Mouse (Mus musculus): ENCODE measurements around the gene Tfb2m. TPM values are rescaled to one million over a fixed set of nuclear protein-coding genes. Genes with fewer than 3 reads are reported as not detected.

Gene Tfb2m
- total RNA-seq, 2 experiments from 2014 or later, result 30.9 to 37.4 TPM

DNA sequence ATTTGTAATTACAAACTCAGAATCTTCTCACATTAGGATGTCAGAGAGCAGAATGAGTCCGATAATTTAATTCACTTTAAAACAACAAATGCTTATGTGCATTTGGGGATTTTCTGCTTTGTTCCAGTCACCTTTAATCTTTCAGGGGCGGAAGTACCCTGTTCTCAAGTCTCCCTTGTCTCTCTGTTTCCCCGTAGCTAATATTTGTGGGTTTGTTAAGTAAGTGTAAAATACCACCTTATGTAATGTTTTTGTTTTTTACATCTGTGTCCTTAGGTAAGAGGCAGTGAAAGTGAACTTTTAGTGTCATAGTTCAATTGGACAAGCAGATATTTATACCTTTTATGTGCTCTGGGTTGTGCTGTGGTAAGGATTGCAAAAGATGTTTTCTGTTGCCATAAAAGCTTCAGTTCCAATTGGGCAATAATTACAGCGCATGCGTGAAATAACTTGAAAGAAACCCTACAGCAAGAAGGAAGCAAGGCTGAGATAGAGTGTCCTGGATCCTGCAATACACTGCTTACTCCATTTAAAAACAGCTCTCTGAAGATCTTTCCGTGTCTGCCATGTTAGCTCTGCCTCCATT lies 14.9 kb upstream of the Tfb2m start:
- DNase-seq, result no peak
- intact Hi-C loops (cut with DNase I), result no loop called here

DNA sequence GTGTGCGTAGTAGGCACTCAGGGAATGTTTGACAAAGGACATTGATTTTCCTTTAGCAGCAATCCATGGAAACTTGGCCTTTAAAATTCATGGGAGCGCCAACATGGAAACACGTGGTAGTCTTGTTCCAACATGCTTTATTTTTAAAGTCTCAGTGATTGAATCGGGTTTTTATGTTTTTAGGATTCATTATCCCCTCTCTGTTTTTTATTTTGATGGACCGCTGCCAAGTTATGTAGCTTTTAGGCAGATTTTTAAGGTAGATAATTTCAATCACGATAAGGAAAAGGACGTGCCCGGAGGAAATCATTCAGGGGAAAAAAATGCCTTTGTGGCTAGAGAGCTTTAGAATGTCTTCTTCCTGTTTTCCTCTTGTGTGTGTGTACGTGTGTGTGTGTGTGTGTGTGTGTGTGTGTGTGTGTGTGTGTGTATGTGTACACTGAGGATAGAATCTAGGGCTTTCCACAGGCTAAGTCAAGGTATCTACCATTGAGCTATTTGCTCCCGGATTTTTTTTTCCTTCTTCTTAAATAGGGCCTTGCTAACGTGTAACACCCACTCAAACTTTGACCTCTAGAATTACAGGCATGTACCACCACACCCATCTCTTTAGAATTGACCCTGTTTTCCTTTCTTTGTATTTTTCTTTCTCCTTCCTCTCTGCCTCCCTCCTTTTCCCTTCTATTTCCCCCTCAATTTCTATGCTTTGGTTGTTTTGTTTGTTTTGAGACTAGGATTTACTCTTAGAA lies 13.6 kb upstream of the Tfb2m start:
- intact Hi-C loops (cut with DNase I), result no loop called here

DNA sequence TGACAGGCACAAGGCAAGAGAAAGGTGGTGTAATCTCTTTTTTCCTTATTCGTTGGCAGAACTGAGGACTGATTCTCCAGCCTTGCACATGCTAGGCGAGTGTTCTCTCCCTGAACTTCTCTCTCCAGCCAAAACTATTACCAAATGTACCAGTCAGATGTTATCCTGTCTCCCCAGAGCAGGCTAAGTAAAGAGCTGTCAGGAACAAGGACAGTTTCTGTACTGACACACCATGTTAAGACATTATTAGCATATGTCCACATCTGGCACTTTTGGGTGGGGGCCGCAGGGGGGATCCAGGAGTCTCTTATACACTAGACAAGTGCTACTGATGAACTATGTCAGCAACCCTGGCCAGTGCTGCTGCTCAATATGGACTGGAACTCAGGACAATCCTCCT lies 10.9 kb upstream of the Tfb2m start:
- DNase-seq, result no peak
- intact Hi-C loops (cut with DNase I), result no loop called here

More for the DNA sequence above, 13.6 kb upstream of the Tfb2m start:
- DNase-seq, result no peak

DNA sequence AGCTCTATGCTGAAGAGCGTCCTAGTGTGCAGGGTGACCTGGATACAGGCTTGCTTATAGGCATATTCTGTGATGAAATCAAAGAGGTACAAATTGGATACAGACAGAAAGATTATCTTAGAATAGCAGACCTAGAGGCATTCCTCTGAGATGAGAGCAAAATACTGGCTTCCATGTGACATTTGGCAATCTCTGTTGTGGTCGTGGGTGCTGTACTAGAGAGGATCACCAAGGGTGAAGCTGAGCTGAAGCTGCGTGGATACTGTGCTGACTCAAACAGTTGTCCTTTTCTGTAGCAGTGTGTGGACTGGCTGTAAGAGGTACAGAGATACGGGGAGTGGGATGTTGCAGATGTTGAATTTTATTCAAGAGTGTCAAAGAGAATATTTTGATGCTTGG lies 7.9 kb upstream of the Tfb2m start:
- intact Hi-C loops (cut with DNase I), result loop anchor here (5.0 kb wide), 1 partner anchor 48 kb away; no protein-coding TSS in a partner anchor
- DNase-seq, result no peak

DNA sequence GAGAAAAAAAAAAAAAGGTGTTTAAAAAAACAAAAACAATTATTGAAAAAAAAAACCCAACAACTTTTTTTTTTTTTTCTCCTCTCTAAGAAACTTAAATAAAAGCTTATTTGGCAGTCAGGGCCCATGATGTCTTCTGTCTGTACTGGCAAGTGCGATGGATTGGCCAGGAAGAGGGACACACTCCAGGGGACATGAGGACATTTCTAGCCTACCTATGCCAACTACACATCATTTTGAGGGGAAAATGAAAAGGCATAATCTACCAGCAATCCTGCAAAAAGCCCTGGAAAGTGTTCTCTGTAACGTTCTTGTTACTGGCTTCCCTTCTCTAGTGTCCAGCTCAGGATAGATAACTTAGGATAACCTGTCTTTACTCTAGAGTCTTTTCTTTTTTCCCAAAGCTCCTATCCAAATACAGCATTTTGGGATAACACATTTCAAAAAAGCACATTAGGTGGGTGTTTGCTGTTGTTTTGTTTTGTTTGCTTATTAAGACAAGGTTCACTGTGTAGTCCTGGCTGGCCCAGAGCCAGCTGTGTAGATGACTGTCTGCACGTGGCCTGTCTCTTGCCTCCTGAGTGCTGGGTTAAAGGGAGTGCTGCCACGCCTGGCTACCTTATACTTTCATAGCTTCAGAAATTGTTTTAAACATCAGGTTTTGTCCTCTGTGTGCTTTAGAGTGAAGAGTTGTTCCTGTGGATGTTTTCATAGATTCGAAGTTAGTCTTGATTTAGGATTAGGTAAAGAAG lies 7.3 kb upstream of the Tfb2m start:
- intact Hi-C loops (cut with DNase I), result loop anchor here (5.0 kb wide), 1 partner anchor 49 kb away; no protein-coding TSS in a partner anchor
- no peak for DNase-seq

DNA sequence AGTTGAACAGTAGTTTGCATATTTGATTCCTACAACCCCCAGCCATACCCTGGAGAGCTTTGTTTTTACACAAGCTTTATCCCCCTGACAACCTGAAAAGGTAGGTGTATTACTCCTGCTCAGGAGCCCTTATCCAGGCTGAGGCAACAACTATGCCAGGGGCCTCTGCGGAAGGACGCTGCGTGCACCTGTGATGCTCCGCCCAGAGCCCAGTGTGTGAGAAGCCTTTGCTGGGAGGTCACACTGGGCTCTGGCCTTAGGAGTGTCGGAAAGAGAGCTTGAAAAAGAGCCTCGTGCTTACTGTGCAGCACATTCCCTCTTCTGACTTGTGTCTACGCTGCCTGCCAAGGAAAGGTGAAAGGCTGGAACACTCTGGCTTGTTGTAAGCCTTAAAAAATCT lies 6.7 kb upstream of the Tfb2m start:
- DNase-seq, result no peak

DNA sequence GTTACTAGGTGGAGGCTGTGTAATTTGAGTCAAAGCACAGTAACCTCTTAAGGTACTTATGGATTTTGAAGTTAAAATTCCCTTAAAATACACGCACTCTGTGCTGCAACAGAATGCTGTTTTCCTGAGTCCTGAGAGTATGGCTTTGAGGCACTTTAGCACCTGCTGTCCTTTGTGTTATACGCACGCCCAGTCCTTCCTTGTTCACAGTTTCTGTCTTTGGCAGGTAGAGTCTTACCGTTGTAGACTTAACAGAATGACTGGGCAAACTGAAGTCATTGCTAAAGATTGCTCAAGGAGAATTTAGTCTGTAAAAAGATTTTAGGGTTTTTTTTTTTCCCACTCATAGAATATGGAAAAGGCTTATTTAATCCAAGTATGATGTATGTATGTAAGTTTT lies 5.9 kb upstream of the Tfb2m start:
- intact Hi-C loops (cut with DNase I), result loop anchor here (5.0 kb wide), 1 partner anchor 50 kb away; no protein-coding TSS in a partner anchor
- DNase-seq, result no peak

More for the DNA sequence above, 6.7 kb upstream of the Tfb2m start:
- intact Hi-C loops (cut with DNase I), result loop anchor here (5.0 kb wide), 1 partner anchor 50 kb away; no protein-coding TSS in a partner anchor

DNA sequence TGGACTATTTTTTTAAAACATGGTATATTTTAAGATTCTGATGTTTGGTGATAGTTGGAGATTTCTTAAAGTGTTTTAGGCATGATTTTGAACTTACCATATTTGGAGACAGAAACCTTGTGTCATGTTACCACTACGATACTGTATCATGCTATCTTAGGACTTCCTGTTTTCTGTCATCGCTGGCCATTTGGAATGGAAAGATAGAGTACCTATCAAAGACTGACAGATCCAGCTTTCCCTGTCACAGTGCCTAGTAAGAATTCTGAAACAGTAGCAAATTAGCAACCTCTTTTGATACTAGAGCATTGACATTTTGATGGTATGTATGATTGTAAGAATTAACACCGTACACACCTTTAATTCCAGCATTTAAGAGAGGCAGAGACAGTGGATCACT lies 5.3 kb upstream of the Tfb2m start:
- no peak for DNase-seq
- intact Hi-C loops (cut with DNase I), result loop anchor here (5.0 kb wide), 1 partner anchor 51 kb away; no protein-coding TSS in a partner anchor

DNA sequence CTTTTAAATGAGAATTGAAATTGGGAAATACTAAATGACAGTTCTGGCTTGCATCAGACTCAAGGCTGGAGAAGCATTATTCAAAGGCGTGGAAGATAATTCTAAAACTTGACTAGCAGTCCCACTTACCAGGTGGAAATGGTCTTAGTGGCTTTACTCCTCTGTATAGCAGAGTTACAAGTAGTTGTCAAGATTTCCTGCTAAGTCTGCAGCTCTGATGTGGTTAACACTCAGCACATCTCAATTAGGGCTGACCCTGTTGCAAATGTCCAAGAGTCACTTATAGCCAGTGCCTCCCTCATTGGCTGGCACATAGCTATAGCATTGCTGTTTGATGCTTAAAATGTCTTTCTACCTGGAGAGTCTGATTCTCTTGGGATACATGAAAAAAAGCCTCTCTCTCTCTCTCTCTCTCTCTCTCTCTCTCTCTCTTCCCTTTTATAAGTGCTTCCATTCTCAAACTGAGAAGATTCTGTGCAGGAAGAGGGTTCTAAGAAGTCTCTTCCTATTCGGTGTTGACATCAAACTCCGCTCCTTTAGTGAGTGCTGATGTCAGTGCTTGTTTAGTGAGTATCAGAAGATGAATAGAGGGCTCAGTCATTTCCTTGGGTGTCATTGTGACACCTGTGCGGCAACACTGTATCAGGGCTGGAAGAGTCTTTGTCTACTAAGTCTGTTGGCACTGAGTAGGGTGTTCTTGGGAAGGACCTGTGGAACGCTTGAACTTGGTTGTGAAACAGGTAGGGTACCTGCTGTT lies 3.1 kb upstream of the Tfb2m start:
- DNase-seq, result no peak
- intact Hi-C loops (cut with DNase I), result loop anchor here (5.0 kb wide), 2 partner anchors 43 to 73 kb away; no protein-coding TSS in a partner anchor

DNA sequence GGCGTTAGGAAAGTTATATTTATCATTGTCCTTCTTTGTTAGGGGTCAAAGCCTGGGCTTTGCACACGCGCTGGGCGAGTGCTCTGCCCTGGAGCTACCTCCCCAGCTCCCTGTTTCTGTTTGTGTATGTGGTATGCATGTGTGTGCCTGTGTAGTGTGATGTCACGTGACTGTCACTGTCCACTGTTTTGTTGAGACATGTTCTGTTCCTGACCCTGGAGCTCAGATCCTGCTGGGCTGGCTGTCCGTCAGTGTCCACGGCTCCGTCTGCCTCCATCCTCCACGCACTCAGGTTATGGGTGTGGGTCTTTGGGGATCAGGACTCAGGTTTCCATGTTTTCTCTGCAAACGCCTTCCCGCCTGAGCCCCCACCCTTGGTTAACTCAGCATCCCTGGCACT lies 2.2 kb upstream of the Tfb2m start:
- intact Hi-C loops (cut with DNase I), result loop anchor here (5.0 kb wide), 2 partner anchors 44 to 74 kb away; no protein-coding TSS in a partner anchor
- DNase-seq, result no peak

DNA sequence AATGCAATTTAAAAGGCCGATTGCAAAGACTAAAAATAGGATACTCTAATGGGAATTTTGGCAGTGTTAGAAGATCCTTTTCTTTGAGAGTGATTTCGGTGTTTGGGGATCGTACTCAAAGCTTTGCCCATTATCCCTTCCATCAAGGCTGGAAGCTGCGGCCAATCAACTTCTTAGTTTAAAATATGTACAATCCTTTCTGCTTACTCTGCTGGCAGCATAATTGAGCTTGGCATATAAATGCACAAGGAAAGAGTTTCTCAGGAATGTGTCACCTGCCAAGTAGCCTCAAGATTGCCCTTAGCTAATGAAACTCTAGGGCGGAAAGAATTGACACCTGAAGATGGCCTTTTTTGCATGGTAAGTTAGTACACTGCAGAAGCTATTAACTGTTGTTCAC lies 1.1 kb upstream of the Tfb2m start:
- no peak for DNase-seq
- intact Hi-C loops (cut with DNase I), result loop anchor here (5.0 kb wide), 2 partner anchors 45 to 75 kb away; no protein-coding TSS in a partner anchor

DNA sequence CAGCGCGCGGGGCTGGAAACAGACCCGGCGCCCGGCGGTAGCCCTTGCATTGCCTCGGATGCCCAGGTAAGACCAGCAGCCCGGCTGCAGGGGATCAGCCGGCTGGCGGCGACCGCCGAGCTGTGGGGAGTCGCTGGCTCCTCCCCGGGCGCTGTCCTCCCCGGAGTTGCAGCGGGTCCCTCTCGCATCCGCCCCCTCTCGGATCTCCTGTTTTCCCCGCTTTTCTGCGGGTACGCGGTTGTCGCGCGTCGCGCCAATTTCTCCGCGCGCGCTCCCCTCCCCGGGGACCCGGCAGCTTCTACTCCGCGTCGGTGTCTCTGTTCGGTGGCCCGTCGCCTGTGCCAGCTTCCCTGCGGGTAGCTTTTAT lies 467 bp upstream of the Tfb2m start:
- intact Hi-C loops (cut with DNase I), result loop anchor here (5.0 kb wide), 2 partner anchors 46 to 76 kb away; no protein-coding TSS in a partner anchor
- no peak for DNase-seq

DNA sequence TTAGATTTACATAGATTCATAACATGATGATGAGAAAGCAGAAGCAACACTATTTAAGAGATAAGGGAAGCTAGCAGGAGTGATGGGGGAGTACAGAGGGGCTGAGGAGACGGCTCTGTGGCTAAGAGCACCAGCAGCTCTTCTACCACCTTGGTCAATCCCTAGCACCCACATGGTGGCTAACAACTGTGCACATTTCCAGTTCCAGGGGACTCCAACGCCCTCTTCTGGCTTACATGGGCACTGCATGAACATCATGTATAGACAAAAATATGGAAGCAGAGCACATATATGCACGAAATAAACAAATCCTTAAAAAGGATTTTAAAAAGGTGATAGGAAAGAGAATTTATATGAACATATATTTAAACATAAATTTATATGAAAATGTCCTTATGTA lies 4.6 kb downstream of the Tfb2m start:
- DNase-seq, result no peak
- intact Hi-C loops (cut with DNase I), result no loop called here

DNA sequence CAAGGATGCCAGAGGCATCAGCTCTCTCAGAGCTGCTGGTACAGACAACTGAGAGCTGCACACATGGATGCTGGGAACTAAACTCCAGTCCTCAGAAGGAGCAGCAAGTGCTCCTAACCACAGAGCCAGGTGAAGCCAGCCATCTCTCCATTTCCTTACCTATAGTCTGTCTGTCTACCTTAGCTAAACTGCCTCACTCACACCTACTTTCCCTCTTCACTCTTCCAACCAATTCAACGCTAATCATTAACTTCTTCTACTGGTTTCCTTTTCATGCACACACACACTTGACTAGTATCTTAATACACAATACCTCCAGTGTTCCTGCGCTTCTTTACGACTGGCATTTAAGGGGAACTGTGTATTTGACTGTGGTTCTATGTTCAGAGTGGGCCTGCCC lies 6.2 kb downstream of the Tfb2m start:
- DNase-seq, result no peak
- intact Hi-C loops (cut with DNase I), result loop anchor here (10.0 kb wide), 1 partner anchor 235 kb away; no protein-coding TSS in a partner anchor

DNA sequence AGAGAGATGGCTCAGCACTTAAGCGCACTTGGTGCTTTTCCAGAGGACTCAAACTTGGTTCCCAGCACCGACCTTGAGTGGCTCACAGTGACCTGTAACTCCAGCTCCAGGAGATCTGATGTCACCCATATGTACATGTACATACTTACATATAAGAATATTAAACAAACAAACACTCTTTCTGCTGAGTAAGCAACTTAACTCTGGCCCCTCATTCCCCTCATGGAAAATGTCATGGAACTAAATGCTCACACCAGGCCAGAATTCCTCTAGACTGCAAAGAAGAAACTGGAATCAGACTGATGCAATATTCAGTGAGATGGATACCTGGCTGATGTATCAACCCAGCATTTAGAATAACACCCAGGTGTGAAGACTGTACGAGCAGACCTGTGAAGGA lies 7.0 kb downstream of the Tfb2m start:
- no peak for DNase-seq

DNA sequence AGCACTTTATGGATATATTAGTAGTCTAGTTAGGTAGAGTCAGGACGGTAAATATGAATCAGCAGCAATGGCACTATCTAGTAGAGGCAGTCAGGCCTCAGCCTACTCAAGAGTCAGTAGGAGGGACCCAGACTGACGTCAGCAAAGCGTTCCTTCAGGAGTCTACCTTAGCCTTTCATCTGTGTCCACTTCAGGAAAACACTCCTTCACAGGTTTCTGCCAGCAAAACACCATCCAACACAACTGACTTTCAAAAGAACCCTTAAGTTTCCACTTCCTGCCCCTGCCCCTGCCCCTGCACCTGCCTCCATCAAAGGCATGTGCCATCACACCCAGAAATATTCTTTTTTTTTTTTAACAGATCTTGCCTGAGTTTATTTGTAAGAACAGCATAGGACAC lies 26.2 kb downstream of the Tfb2m start:
- intact Hi-C loops (cut with DNase I), result no loop called here
- no peak for DNase-seq

More for the DNA sequence above, 7.0 kb downstream of the Tfb2m start:
- intact Hi-C loops (cut with DNase I), result loop anchor here (10.0 kb wide), 1 partner anchor 236 kb away; no protein-coding TSS in a partner anchor

DNA sequence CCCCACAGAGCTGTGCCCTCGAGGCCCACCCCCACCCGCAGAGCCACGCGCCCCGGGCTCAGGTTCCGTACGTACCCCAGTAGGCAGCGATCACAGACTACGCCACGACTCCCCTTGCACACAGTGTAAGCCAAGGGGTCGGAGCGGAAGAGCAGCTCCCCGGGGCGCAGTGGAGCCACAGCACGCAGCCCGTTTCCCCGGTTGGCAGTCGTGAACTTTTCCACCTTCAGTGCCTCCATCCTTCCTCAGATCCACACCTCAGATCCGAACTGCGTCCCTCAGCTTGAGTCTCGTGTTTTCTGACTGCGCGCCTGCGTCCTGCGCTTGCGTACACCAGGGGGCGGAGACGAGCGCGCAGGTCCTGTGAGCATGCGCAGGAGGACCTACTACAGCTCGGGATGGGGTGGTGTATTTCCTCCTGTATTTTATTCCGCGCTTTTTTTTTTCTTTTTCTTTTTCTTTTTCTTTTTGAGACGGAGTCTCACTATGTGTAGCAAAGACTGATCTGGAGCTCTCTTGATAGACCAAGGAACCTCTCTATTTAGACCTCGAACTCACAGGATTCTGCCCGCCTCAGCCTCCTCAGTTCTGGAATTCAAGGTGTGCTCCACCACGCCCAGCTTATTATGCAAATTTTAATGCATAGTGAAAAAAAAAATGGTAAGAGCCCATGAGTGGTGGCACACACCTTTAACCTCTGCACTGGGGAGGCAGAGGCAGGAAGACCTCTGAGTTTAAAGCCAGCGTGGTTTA lies 28.2 kb downstream of the Tfb2m start, which contains the start of gene Smyd3:
Gene Smyd3, minus strand, starts transcription at position 329 of the 753 bp plus-strand sequence.
- intact Hi-C loops (cut with DNase I), result no loop called here
- DNase-seq, result peak; percentile 70 to 72

DNA sequence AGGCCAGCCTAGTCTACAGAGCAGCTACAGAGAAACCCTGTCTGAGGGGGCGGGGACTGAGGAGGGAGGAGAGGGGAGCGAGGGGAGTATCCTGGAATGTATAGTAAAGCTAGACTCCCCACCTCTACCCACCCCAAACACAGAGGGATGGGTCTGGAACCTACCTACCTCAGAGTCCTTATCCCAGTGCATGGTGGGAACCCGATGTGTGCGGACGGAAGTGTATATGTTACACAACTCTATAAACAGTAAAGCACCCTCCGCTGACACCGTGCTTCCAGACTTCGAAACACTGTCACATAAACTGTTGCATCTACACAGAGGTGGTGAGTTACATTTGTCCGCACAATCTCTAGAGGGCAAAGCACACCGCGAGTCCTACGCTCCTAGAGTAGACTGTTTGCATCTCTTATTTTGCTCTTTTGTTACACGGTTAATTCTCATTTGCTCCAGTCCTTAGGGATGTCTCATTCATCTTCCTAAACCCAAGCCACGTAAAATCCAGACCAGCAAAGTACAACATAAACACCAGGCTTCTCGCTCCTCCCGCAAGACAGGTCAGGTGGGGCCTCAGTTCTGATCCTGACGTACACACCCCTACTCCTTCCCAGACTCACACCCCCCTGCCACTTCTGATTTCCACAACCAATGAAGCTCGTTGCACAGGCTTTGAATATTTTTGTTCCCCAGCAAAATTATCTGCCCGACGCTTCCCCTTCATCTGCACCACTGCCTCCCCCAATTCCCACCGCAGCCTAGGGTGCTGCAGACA lies 28.9 kb downstream of the Tfb2m start:
- no peak for DNase-seq

DNA sequence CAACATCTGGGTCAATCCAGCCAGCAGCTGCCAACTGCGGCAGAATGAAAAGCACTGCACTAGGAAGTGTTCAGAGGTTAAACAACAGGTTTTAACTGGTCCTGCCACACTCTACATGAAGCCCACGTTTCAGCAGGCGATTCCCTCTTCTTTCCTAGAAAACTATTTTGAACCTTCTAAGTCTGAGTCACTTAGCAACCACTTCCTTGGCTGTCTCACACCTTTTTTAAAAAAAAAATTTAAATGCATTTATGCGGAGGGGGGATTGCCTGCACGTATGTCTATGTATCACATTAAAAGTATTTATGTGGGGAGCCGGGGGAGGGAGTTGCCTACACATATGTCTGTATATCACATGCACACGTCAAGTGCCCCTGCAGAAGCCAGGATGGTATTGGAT lies 34.2 kb downstream of the Tfb2m start:
- intact Hi-C loops (cut with DNase I), result no loop called here
- no peak for DNase-seq

More for the DNA sequence above, 28.9 kb downstream of the Tfb2m start:
- intact Hi-C loops (cut with DNase I), result no loop called here

Measured in gastrocnemius, postnatal 36 days (tissue).